Mouse (Mus musculus) megakaryocyte progenitor cell, adult 5-6 weeks (primary cell): ENCODE measurements around the gene Tmem88. TPM values are rescaled to one million over a fixed set of nuclear protein-coding genes. Genes with fewer than 3 reads are reported as not detected.

Source experiments
- ATAC-seq: replicated peaks from 2 replicates; pipeline ENCODE4 v1.8.0; 2016; ENCODE audit warnings: mild to moderate bottlenecking, moderate TSS enrichment, inconsistent platforms; ENCODE audit not compliant: poor library complexity
- total RNA-seq, 2 experiments: library from RNA; stranded (forward) in 1 of 2; stranded (reverse) in 1 of 2; fragments of 157-497, 149-512 nt in 1 of 2; fragments of 200-1000 nt in 1 of 2; gene quantifications; 2 replicates each; pipeline versions ENCODE4 v1.2.3 to v1.2.4; 2015 to 2017

Tmem88 gene
- total RNA-seq, 2 experiments from 2014 or later, result 0.07 to 0.12 TPM

- ATAC-seq, result no peak
Measured at GRCm38 (mm10) chr11:69386758-69387157, 11.3 kb downstream of the Tmem88 start.

DNA sequence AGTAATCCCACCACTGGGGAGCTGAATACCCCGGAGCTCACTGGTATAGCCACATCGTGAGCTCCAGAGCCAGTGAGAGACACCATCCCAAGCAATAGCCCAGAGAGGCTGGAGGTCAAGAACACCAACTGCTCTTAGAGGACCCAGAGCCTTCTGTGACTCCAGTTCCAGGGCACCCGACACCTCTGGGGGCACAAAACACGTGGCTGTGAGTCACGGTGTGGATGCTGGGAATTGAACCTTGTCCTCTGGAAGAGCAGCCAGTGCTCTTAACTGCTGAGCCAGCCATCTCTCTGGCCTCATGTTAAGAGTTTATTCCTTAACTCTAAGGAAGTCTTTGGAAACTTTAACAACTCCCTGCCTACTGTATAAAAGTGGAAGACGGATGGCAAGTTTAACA, 13.1 kb downstream of the Tmem88 start:
- no peak for ATAC-seq

GRCm38 (mm10) chr11:69382478-69383105, 15.4 kb downstream of the Tmem88 start:
- no peak for ATAC-seq

DNA sequence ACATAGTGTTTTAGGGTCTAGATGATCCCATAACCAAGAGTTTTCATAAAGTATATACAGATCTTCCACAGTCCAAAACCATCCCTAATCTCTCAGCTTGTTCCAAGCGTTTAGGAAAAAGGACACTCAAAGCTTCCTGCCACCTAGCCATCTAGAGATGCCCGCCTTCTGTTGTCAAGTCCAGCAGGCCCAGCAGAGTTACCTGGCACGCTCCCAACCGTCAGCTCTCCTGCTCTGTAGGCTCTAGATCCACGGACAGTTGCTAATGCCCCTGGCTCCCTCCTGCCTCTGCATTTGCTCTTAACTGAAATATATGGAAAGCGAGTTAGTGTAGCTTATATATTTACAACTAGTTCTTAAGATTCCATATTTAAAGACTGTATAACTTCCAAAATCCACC, 16.7 kb downstream of the Tmem88 start:
- ATAC-seq, result no peak

GRCm38 (mm10) chr11:69379600-69379999, 18.4 kb downstream of the Tmem88 start:
- peak; percentile 73 for ATAC-seq

GRCm38 (mm10) chr11:69377766-69378165, 20.3 kb downstream of the Tmem88 start:
- ATAC-seq, result no peak

GRCm38 (mm10) chr11:69375646-69376045, 22.4 kb downstream of the Tmem88 start:
- no peak for ATAC-seq

DNA sequence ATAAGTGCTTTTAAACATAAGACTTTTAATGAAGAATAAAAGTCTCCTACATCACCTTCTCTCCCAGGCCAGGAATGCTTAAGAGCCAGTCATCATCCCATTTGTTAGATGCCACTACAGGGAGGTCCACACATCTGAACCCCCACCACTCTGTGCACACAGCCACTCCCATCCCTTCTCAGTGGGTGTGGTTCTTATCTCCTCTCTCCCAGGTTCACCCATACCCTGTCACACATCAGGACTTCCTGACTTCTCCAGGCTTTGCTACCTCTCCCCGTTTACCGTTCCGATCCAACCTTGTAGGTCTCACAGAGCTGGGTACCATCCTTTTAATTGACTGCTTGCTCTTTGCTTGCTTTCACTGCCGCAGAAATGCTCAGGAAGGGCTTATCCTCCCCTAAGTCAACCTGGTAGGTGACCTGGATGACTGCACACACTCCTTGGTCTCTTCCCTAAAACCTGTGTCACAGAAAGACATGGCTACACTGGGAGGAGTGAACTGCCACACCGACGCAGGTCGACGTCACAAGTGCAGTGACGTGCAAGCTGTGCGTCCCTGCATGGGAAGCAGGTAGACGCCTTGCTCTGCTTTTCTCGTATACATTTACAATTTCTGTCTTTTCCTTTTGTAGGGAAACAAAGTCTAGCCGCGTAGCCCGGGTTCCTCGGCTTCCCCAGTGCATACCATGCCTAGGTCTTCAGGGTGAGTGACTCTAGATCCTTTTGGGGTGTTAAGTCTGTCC, 24.6 kb downstream of the Tmem88 start:
- ATAC-seq, result peak; percentile 61

DNA sequence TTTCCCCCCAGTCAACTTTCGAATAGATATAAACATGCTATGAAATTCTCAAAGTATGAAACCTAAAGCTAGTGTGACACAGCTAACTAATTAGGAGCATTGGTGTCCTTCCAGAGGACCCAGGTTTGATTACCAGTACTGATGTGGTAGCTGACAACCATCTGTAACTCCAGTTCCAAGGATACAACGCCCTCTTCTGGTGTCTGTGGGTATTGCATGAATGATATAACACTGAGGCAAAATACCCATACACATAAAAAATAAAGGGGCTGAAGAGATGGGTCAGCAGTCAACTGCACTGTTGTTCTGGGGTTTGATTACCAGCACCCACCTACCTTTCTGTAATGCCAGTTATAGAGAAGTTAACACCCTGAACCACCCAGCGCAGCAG, 25.3 kb downstream of the Tmem88 start:
- no peak for ATAC-seq

DNA sequence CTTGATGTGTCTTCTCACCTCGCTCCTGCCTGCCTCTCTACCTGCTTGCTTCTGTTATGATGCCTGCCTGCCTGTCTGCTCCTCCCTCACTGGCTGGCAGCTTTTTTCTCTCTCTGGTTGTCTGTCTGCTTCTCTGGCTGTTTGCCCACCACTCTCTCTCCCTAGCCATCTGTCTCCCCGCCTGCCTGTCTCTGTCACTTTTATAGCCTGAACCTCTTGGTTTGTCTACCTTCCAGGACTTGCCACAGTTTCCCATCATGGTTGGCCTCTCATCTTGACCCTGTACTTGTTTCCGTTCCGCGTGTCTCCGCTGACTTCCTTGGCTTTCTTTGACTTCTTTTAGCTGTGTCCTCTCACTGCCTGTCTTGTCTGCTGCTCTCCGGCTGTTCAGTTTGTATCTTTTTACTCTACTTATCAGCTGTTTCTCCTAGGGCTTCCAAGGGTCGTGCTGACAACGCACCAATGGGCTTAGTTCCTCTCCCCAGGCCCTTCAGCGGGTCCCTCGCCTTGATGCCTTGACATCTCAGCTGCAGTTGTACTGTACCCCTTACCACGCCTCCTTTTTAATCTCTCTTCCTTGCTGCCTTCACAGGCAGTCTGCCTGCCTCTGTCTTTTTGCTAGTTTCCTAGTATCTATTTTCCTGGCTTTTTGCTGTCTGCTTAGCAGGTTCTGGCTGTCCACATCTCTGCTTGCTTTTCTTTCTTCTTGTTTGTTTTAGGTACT, 25.8 kb downstream of the Tmem88 start:
- ATAC-seq, result peak; percentile 29

GRCm38 (mm10) chr11:69371601-69372000, 26.4 kb downstream of the Tmem88 start:
- no peak for ATAC-seq

- no peak for ATAC-seq
Measured at GRCm38 (mm10) chr11:69370817-69371215, 27.2 kb downstream of the Tmem88 start.

DNA sequence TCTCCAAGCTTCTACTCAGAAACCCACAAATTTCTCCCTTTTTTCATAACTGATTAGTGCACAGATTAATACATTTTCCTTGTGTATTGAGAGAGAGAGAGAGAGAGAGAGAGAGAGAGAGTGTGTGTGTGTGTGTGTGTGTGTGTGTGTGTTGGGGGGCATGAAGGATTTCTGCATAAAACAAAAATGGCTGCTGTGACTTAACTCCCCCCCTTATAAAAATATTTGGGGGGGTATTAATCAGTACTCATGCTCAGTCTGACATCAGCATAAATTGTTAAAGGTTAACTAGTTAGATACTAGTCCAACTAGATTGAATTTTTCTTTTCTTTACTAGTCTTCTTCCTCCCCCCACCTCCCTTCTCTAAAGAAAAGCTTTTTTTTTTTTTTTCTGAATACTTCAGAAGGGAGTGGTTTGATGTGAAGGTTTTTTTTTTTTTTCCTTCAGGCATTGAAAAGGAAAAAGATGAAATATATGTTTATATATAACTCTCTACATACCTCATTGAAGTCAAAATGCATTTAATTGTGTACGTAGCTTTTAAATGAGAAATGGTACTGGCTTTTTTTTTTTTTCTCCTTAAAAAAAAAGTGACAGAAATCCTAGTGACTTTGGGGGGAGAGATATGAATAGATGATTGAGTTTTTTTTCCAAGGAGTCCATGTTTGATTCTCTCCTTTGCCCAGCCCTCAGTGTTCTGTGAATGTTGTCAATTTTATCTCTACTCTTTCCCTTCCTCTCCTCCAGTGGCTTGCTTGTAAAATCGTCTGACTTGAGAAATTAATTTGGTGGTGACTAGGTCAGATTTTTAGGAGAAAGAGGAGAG, 27.8 kb downstream of the Tmem88 start:
- no peak for ATAC-seq

GRCm38 (mm10) chr11:69369215-69369989, 28.6 kb downstream of the Tmem88 start, which contains the start of gene Chd3:
TSS of gene Chd3 (minus strand) at chr11:69369406.
- ATAC-seq, result no peak

DNA sequence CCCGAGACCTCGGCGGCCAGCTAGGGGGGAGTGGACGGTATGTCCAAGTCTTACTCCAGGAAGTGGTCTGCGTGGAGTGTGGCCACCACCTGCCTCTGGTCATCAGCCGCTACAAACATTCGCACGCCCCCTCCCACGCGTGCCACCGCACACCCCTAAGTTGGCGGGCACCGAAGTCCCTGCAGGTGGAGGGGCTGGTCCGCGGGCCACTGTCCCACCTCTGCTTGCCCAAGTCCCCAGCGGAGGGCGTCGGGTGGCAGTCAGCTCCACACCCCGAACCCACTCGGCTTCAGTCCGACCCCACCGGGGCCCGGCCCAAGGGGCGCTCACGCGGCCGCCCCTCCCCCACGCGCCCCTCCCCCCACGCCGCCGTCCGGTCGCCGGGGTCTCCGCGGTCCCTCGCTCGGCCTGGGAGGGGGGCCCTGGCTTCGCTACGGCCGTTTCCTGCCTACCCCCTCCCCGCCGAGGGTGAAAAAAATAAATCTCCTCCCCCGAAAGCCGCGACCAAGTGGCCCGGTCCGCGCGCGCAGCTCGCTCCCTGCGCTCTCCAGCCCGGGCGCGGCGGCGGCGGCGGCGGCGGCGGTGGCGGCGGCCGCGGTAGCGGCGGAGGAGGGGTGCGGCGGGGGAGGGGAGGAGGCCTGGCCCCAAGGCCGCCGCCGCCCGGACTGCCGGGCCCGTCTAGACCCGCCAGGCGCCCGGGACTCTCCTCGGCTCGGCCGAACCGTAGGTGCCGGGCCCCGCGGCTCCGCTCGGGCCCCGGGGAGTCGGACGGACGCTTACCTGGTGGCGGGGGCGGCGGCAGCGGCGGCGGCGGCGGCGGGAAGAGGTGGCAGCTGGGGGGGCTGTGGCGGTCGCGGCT, 29.4 kb downstream of the Tmem88 start:
- ATAC-seq, result no peak

GRCm38 (mm10) chr11:69367616-69368355, 30.2 kb downstream of the Tmem88 start:
- ATAC-seq, result no peak

- ATAC-seq, result no peak; the same call in 1 of the 2 replicates
Measured at GRCm38 (mm10) chr11:69366855-69367615, 31.0 kb downstream of the Tmem88 start.
